In genomic region chr17:43916128-43916527, GRCm38 (mm10) we compare ENCODE assay signal across 12 mouse cellular contexts.
"Had no signal": no experiment of that assay in that cellular context is flagged by ENCODE, and none has a peak within 500 bp of the region (broad histone marks: within the 10 kb centered on the region; RNA-seq: fewer than 3 reads in every experiment).

No protein-coding gene starts in this region.

- H3K4me3 ChIP-seq: limb, embryonic 10.5 days; liver, embryonic 15.5 days; megakaryocyte, embryonic 14.5 days; neural tube, embryonic 12.5 days had no signal

- ATAC-seq: intestine, postnatal 0 days had no signal

- H3K27ac ChIP-seq: limb, embryonic 10.5 days; liver, embryonic 15.5 days; macrophage; neural tube, embryonic 12.5 days; stomach, postnatal 0 days had no signal

- H3K4me1 ChIP-seq: limb, embryonic 10.5 days; megakaryocyte, embryonic 14.5 days; neural tube, embryonic 12.5 days had no signal

- H3K9ac ChIP-seq: liver, embryonic 15.5 days; neural tube, embryonic 12.5 days had no signal

- H3K27me3 ChIP-seq: liver, embryonic 15.5 days; megakaryocyte, embryonic 14.5 days; neural tube, embryonic 12.5 days had no signal

- H3K9me3 ChIP-seq: limb, embryonic 10.5 days; liver, embryonic 15.5 days; neural tube, embryonic 12.5 days had no signal

- H3K4me2 ChIP-seq: liver, embryonic 11.5 days; liver, embryonic 15.5 days; neural tube, embryonic 12.5 days had no signal

- DNase-seq: kidney, adult 8-10 months; kidney, postnatal 36 days; lung, adult 2 months; thymus, postnatal 4 days had no signal

- H3K36me3 ChIP-seq: limb, embryonic 10.5 days; liver, embryonic 15.5 days; neural tube, embryonic 12.5 days had no signal
